Mouse (Mus musculus): ENCODE results near the gene Tesk1. TPM values are rescaled to one million over a fixed set of nuclear protein-coding genes. Genes with fewer than 3 reads are reported as not detected.

Tesk1 gene
- total and polyA plus RNA-seq, 2 experiments from 2014 or later = 15.4 to 124 TPM

DNA sequence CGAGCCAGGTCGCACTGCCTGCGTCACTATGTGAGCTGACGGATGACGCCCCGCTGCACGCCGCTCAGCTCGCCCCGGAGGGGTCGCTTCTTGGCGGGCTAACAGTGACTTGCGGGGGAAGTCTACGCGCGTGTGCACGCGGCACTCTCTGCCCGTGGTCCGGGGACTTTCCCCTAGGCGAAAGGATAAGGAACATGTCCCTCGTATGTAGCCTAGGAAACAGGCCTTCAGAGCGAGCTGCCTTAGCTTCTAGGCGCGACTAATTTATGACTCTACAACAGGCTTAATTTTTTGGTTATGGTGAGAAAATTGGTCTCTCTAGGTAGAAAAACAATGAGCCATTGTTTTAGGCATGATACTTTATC is 51.1 kb downstream of the Tesk1 start, which contains the start of gene Ccdc107:
Ccdc107 (plus strand) TSS at position 80 of the 365 bp plus-strand sequence.
- peak; percentile 97 for ATAC-seq
- Histone ChIP-seq H3K9ac (peak within 1 kb of the TSS; percentile 79), H3K27me3 (ENCODE audit: insufficient read depth, low read length) (no peaks in the 10 kb centered on the region), H3K4me2 (ENCODE audit: low read depth) (peak within 1 kb of the TSS; percentile 53), H3K36me3 (ENCODE audit: insufficient read depth) (peaks cover 7% of the 10 kb centered on the region; the same call in 1 of the 2 replicates), H3K4me3 (ENCODE audit: low read depth, low read length) (peak within 1 kb of the TSS; percentile 63), H3K4me1 (ENCODE audit: insufficient read depth) (no peaks in the 10 kb centered on the region), H3K9me3 (ENCODE audit: low read length) (no peaks in the 10 kb centered on the region), H3K27ac (ENCODE audit: low read depth, low read length) (peak within 1 kb of the TSS; percentile 88)
- DNase-seq = peak; percentile 97
- TF ChIP-seq CTCF (IDR thresholded peaks at IDR 0.05; ENCODE audit: low read depth) = peak; percentile 31
- under 1% methylated on average over 25 of the region's 25 CpGs for WGBS

DNA sequence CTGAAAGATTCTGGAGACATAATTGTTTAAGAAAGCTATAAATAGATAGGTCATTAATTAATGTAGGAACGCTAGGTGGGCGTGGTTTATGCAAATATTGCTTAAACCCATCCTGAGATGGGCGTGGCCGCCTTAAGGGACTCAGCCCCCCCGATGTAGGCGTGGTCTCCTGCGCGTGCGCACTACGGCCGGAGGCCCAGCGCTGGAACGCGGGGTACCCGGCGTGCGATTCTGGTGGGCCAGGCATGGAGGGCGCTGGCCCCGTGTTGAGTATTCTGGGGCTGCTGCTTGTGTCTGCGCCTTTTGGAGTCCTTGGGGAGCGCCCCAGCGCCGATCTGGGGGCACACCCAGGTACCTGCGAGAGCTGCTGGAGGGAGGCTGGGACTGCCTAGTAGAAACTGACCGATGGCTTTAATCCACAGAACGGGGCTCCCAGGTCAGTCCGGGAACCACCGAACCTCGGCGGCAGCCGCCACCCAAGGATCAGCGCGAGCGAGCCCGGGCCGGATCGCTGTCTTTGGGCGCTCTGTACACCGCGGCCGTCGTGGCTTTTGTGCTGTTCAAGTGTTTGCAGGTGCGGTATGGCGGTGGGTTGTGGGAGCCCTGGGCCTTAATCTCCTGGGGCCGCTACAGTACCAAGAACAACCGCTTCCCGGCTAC is 51.6 kb downstream of the Tesk1 start:
- peak; percentile 90 for ATAC-seq
- H3K4me2 ChIP-seq (ENCODE audit: low read depth) = peak overlapping the region; percentile 53
- no peaks in the 10 kb centered on the region for H3K9me3 ChIP-seq (ENCODE audit: low read length)
- H3K9ac ChIP-seq = peak overlapping the region; percentile 79
- WGBS = under 1% methylated on average over 47 of the region's 47 CpGs
- no peaks in the 10 kb centered on the region for H3K27me3 ChIP-seq (ENCODE audit: insufficient read depth, low read length)
- H3K27ac ChIP-seq (ENCODE audit: low read depth, low read length) = peak overlapping the region; percentile 88
- peak overlapping the region; percentile 63 for H3K4me3 ChIP-seq (ENCODE audit: low read depth, low read length)
- peak; percentile 56 for TF ChIP-seq CTCF (IDR thresholded peaks at IDR 0.05; ENCODE audit: low read depth)
- H3K4me1 ChIP-seq (ENCODE audit: insufficient read depth) = no peaks in the 10 kb centered on the region
- peaks cover 7% of the 10 kb centered on the region; the same call in 1 of the 2 replicates for H3K36me3 ChIP-seq (ENCODE audit: insufficient read depth)
- peak; percentile 100 for DNase-seq

DNA sequence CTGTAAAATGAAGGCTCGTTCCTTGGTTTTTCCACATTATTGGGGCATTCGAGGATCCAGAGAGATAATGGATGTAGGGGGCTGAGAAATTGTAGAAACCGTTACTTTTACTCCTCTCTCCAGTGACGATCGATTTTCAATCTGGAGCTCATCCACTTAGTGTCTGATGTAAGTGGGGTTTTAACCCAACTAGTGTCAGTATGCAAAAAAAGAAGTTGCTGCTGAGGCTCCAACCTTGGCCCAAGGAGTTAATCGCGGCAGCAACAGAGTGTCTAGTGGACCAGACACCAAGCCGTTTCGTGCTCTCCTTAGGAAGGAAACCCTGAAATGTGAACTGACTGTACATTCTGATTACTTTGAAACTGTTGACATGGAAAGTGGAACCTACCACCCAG is 52.1 kb downstream of the Tesk1 start:
- Histone ChIP-seq H3K4me2 (ENCODE audit: low read depth) (peak overlapping the region; percentile 53), H3K9me3 (ENCODE audit: low read length) (no peaks in the 10 kb centered on the region), H3K27me3 (ENCODE audit: insufficient read depth, low read length) (no peaks in the 10 kb centered on the region), H3K4me1 (ENCODE audit: insufficient read depth) (no peaks in the 10 kb centered on the region), H3K9ac (peak overlapping the region; percentile 79), H3K4me3 (ENCODE audit: low read depth, low read length) (peak overlapping the region; percentile 63), H3K27ac (ENCODE audit: low read depth, low read length) (peak overlapping the region; percentile 88), H3K36me3 (ENCODE audit: insufficient read depth) (peaks cover 7% of the 10 kb centered on the region; the same call in 1 of the 2 replicates)
- DNase-seq (no peak), ATAC-seq (no peak)
- under 1% methylated on average over 9 of the region's 9 CpGs for WGBS
- no peak for TF ChIP-seq CTCF (IDR thresholded peaks at IDR 0.05; ENCODE audit: low read depth)

DNA sequence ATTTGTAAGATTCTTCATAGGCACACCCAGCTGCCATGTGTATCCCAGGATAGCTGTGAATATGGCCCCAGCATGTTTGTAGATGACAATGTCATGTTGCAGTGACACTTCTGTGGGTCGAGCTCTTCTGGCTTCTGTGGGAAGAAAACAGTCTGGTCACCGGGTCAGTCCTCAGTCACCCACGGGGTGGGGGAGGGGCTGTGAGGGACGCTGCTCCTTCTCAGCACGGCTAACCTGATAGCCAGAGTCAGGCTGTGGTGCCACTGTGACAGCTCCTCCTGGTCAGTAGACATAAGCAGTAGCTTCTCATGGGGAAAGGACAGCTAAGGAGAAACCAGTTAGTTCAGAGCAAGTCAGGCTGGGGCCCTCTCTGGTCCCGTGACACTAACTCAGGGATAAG is 54.8 kb downstream of the Tesk1 start:
- WGBS = 42% methylated on average over 6 of the region's 6 CpGs
- H3K9ac ChIP-seq = no peak overlapping the region
- H3K27me3 ChIP-seq (ENCODE audit: insufficient read depth, low read length) = no peaks in the 10 kb centered on the region
- no peak overlapping the region for H3K4me2 ChIP-seq (ENCODE audit: low read depth)
- H3K9me3 ChIP-seq (ENCODE audit: low read length) = no peaks in the 10 kb centered on the region
- ATAC-seq (no peak), DNase-seq (no peak)
- TF ChIP-seq CTCF (IDR thresholded peaks at IDR 0.05; ENCODE audit: low read depth) = no peak
- no peaks in the 10 kb centered on the region for H3K4me1 ChIP-seq (ENCODE audit: insufficient read depth)
- no peak overlapping the region for H3K27ac ChIP-seq (ENCODE audit: low read depth, low read length)
- H3K4me3 ChIP-seq (ENCODE audit: low read depth, low read length) = no peak overlapping the region
- peaks cover 7% of the 10 kb centered on the region; the same call in 1 of the 2 replicates for H3K36me3 ChIP-seq (ENCODE audit: insufficient read depth)

DNA sequence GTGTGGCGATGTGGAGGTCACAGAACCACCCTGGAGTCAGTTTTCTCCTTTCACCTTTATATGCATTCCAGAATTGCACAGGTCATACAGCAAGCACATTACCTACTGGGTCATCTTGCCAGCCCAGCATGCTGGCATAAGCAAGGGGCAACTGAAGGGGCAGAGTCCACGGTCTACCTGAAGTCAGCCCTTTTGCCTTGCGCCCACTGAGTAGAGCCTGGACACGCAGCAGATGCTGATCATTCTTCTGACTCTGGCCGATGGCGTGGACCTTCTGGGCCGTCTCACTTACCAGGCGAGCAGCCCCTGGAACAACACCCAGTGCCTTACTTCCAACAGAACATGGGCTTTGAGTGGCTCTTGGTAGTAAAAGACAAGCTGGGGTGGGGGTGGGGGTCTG is 55.7 kb downstream of the Tesk1 start:
- H3K4me2 ChIP-seq (ENCODE audit: low read depth) = no peak overlapping the region

More for the DNA sequence above, 55.7 kb downstream of the Tesk1 start:
- no peak for TF ChIP-seq CTCF (IDR thresholded peaks at IDR 0.05; ENCODE audit: low read depth)
- no peak overlapping the region for H3K4me3 ChIP-seq (ENCODE audit: low read depth, low read length)
- WGBS = 92% methylated on average over 8 of the region's 8 CpGs
- H3K36me3 ChIP-seq (ENCODE audit: insufficient read depth) = peaks cover 7% of the 10 kb centered on the region; the same call in 1 of the 2 replicates
- H3K9me3 ChIP-seq (ENCODE audit: low read length) = no peaks in the 10 kb centered on the region
- H3K9ac ChIP-seq = no peak overlapping the region
- H3K4me1 ChIP-seq (ENCODE audit: insufficient read depth) = no peaks in the 10 kb centered on the region
- no peaks in the 10 kb centered on the region for H3K27me3 ChIP-seq (ENCODE audit: insufficient read depth, low read length)
- no peak overlapping the region for H3K27ac ChIP-seq (ENCODE audit: low read depth, low read length)
- DNase-seq = no peak
- ATAC-seq = no peak

Other genes with a start within 250 kb of the Tesk1 start
- gene Atp8b5, start 174.8 kb upstream of the Tesk1 start, total RNA-seq (2014; rRNA removed) = 0.38 and 1.8 TPM in 2 replicates
- gene Atp8b5, start 174.8 kb upstream of the Tesk1 start, polyA plus RNA-seq (2015; fragmentation: Nextera tagmentation; extraction: Ambion mirVana) = 0.23 and 0.52 TPM in 2 replicates
- 116 and 148 TPM in 2 replicates for gene Rusc2, start 60.0 kb upstream of the Tesk1 start, total RNA-seq (2014; rRNA removed)
- gene Rusc2, start 60.0 kb upstream of the Tesk1 start, polyA plus RNA-seq (2015; fragmentation: Nextera tagmentation; extraction: Ambion mirVana) = 73.2 and 75.8 TPM in 2 replicates
- gene Fam166b, start 12.8 kb upstream of the Tesk1 start, total RNA-seq (2014; rRNA removed) = 0.15 and 1.3 TPM in 2 replicates
- 0.58 and 0.96 TPM in 2 replicates for gene Fam166b, start 12.8 kb upstream of the Tesk1 start, polyA plus RNA-seq (2015; fragmentation: Nextera tagmentation; extraction: Ambion mirVana)
- gene Cd72, start 12.7 kb downstream of the Tesk1 start, total RNA-seq (2014; rRNA removed) = 0.19 TPM in 1 of 2 replicates, not detected in the other
- gene Cd72, start 12.7 kb downstream of the Tesk1 start, polyA plus RNA-seq (2015; fragmentation: Nextera tagmentation; extraction: Ambion mirVana) = 3.2 and 4.6 TPM in 2 replicates
- not detected in 2 replicates for gene Sit1, start 41.8 kb downstream of the Tesk1 start, total RNA-seq (2014; rRNA removed)
- not detected in 2 replicates for gene Sit1, start 41.8 kb downstream of the Tesk1 start, polyA plus RNA-seq (2015; fragmentation: Nextera tagmentation; extraction: Ambion mirVana)
- gene Ccdc107, start 51.0 kb downstream of the Tesk1 start, total RNA-seq (2014; rRNA removed) = 57.3 and 86.2 TPM in 2 replicates
- 92.2 and 103 TPM in 2 replicates for gene Ccdc107, start 51.0 kb downstream of the Tesk1 start, polyA plus RNA-seq (2015; fragmentation: Nextera tagmentation; extraction: Ambion mirVana)
- 2.9 and 4.5 TPM in 2 replicates for gene Arhgef39, start 57.8 kb downstream of the Tesk1 start, total RNA-seq (2014; rRNA removed)
- 3.6 and 3.9 TPM in 2 replicates for gene Arhgef39, start 57.8 kb downstream of the Tesk1 start, polyA plus RNA-seq (2015; fragmentation: Nextera tagmentation; extraction: Ambion mirVana)
- 0.14 and 0.31 TPM in 2 replicates for gene Car9, start 65.0 kb downstream of the Tesk1 start, total RNA-seq (2014; rRNA removed)
- gene Car9, start 65.0 kb downstream of the Tesk1 start, polyA plus RNA-seq (2015; fragmentation: Nextera tagmentation; extraction: Ambion mirVana) = 0.65 and 0.70 TPM in 2 replicates
- gene Tpm2, start 81.8 kb downstream of the Tesk1 start, total RNA-seq (2014; rRNA removed) = 4.1 and 11.7 TPM in 2 replicates
- 5.1 and 8.1 TPM in 2 replicates for gene Tpm2, start 81.8 kb downstream of the Tesk1 start, polyA plus RNA-seq (2015; fragmentation: Nextera tagmentation; extraction: Ambion mirVana)
- gene Creb3, start 120.4 kb downstream of the Tesk1 start, total RNA-seq (2014; rRNA removed) = 61.9 and 64.4 TPM in 2 replicates
- 84.0 and 87.2 TPM in 2 replicates for gene Creb3, start 120.4 kb downstream of the Tesk1 start, polyA plus RNA-seq (2015; fragmentation: Nextera tagmentation; extraction: Ambion mirVana)
- 34.4 and 44.1 TPM in 2 replicates for gene Tln1, start 120.8 kb downstream of the Tesk1 start, total RNA-seq (2014; rRNA removed)
- gene Tln1, start 120.8 kb downstream of the Tesk1 start, polyA plus RNA-seq (2015; fragmentation: Nextera tagmentation; extraction: Ambion mirVana) = 66.2 and 80.4 TPM in 2 replicates
- gene Rgp1, start 136.8 kb downstream of the Tesk1 start, total RNA-seq (2014; rRNA removed) = 17.6 and 22.6 TPM in 2 replicates
- 7.1 and 10.4 TPM in 2 replicates for gene Rgp1, start 136.8 kb downstream of the Tesk1 start, polyA plus RNA-seq (2015; fragmentation: Nextera tagmentation; extraction: Ambion mirVana)
- 31.6 and 37.7 TPM in 2 replicates for gene Gba2, start 136.9 kb downstream of the Tesk1 start, total RNA-seq (2014; rRNA removed)
- 45.4 and 45.5 TPM in 2 replicates for gene Gba2, start 136.9 kb downstream of the Tesk1 start, polyA plus RNA-seq (2015; fragmentation: Nextera tagmentation; extraction: Ambion mirVana)
- not detected in 2 replicates for gene Msmp, start 142.6 kb downstream of the Tesk1 start, total RNA-seq (2014; rRNA removed)
- 0.38 and 1.9 TPM in 2 replicates for gene Msmp, start 142.6 kb downstream of the Tesk1 start, polyA plus RNA-seq (2015; fragmentation: Nextera tagmentation; extraction: Ambion mirVana)
- 28.2 and 35.3 TPM in 2 replicates for gene Npr2, start 190.0 kb downstream of the Tesk1 start, total RNA-seq (2014; rRNA removed)
- 7.9 and 9.1 TPM in 2 replicates for gene Npr2, start 190.0 kb downstream of the Tesk1 start, polyA plus RNA-seq (2015; fragmentation: Nextera tagmentation; extraction: Ambion mirVana)
- gene Spag8, start 211.7 kb downstream of the Tesk1 start, total RNA-seq (2014; rRNA removed) = 5.8 and 6.1 TPM in 2 replicates
- 6.0 and 9.1 TPM in 2 replicates for gene Spag8, start 211.7 kb downstream of the Tesk1 start, polyA plus RNA-seq (2015; fragmentation: Nextera tagmentation; extraction: Ambion mirVana)
- gene Hint2, start 214.5 kb downstream of the Tesk1 start, total RNA-seq (2014; rRNA removed) = 53.6 and 61.9 TPM in 2 replicates
- 80.0 and 101 TPM in 2 replicates for gene Hint2, start 214.5 kb downstream of the Tesk1 start, polyA plus RNA-seq (2015; fragmentation: Nextera tagmentation; extraction: Ambion mirVana)
- gene Tmem8b, start 227.0 kb downstream of the Tesk1 start, total RNA-seq (2014; rRNA removed) = 21.3 and 27.4 TPM in 2 replicates
- gene Tmem8b, start 227.0 kb downstream of the Tesk1 start, polyA plus RNA-seq (2015; fragmentation: Nextera tagmentation; extraction: Ambion mirVana) = 8.2 and 14.1 TPM in 2 replicates
- 0.08 TPM in 1 of 2 replicates, not detected in the other for gene Fam221b, start 227.2 kb downstream of the Tesk1 start, total RNA-seq (2014; rRNA removed)
- 1.6 TPM in 2 replicates for gene Fam221b, start 227.2 kb downstream of the Tesk1 start, polyA plus RNA-seq (2015; fragmentation: Nextera tagmentation; extraction: Ambion mirVana)

Data from forebrain, postnatal 0 days (tissue).